ENCODE assay signal across 8 mouse cellular contexts in genomic region chr19:46136639-46137580, GRCm38 (mm10). TPM values are rescaled to one million over a fixed set of nuclear protein-coding genes. Genes with fewer than 3 reads are reported as not detected.
DNase-seq lines count a peak whose midpoint lies in the region; ATAC-seq and TF ChIP-seq lines count a peak whose summit lies in the region.

No protein-coding gene starts in this region.

- TF ChIP-seq CTCF in ES-Bruce4 (IDR thresholded peaks at IDR 0.05; ENCODE audit: low read depth, low read length) = peak; percentile 96
- peak; percentile 50; the same call in 1 of the 2 replicates for TF ChIP-seq CTCF in bone marrow macrophage, adult 2 months (IDR thresholded peaks at IDR 0.05; ENCODE audit: low read depth, low read length)

- no peak for TF ChIP-seq POLR2A in ES-Bruce4 (IDR thresholded peaks at IDR 0.05; ENCODE audit: insufficient read depth, low read length)
- no peak for TF ChIP-seq POLR2A in bone marrow macrophage, adult 2 months (IDR thresholded peaks at IDR 0.05; ENCODE audit: borderline replicate concordance, low read depth, low read length)

- TF ChIP-seq EP300 in ES-Bruce4 (IDR thresholded peaks at IDR 0.05; ENCODE audit: insufficient read depth, low read depth, low read length) = 0 out of 2 replicates have a peak, but pooled peaks have one; percentile 27

- H3K4me3 ChIP-seq in ES-Bruce4 (ENCODE audit: low read depth, low read length) = peak overlapping the region; percentile 56
- peak overlapping the region; percentile 50 for H3K4me3 ChIP-seq in bone marrow macrophage, adult 2 months (ENCODE audit: insufficient read depth, low read length)
- H3K4me3 ChIP-seq in forebrain, embryonic 13.5 days = peak overlapping the region; percentile 54

- H3K4me2 ChIP-seq in forebrain, embryonic 13.5 days = peak overlapping the region; percentile 94

- no peak overlapping the region for H3K27ac ChIP-seq in ES-Bruce4 (ENCODE audit: insufficient read depth, low read length)
- H3K27ac ChIP-seq in bone marrow macrophage, adult 2 months (ENCODE audit: insufficient read depth, low read depth, low read length) = no peak overlapping the region
- no peak overlapping the region for H3K27ac ChIP-seq in forebrain, embryonic 13.5 days

- no peaks in the 10 kb centered on the region for H3K4me1 ChIP-seq in ES-Bruce4 (ENCODE audit: control insufficient read depth, insufficient read depth, low read length)
- peaks cover 4% of the 10 kb centered on the region; the same call in 1 of the 2 replicates for H3K4me1 ChIP-seq in bone marrow macrophage, adult 2 months (ENCODE audit: control insufficient read depth, insufficient read depth, low read length)
- H3K4me1 ChIP-seq in forebrain, embryonic 13.5 days = peaks cover 34% of the 10 kb centered on the region

- intact Hi-C loops in heart, postnatal 10 days (cut with DNase I) = loop anchor here (2.0 kb wide), 1 partner anchor 172 kb away; no protein-coding TSS in a partner anchor

- WGBS in forebrain, embryonic 13.5 days = 3% methylated on average over 48 of the region's 49 CpGs

- H3K36me3 ChIP-seq in ES-Bruce4 (ENCODE audit: control insufficient read depth, insufficient read depth, low read length, poor library complexity, severe bottlenecking) = no peaks in the 10 kb centered on the region
- no peaks in the 10 kb centered on the region for H3K36me3 ChIP-seq in forebrain, embryonic 13.5 days (ENCODE audit: poor library complexity, severe bottlenecking)

- peak; percentile 73 to 83 for DNase-seq in heart, postnatal 10 days
- DNase-seq in kidney, postnatal 36 days = peak; percentile 55 to 87
- DNase-seq in lung, postnatal 10 days = peak; percentile 85
- peak; percentile 82 for DNase-seq in retina, embryonic 14.5 days (ENCODE audit: low spot score)
- peak; percentile 79 for DNase-seq in thymus, postnatal 36 days

- H3K9me3 ChIP-seq in ES-Bruce4 (replicated peaks; ENCODE audit: control insufficient read depth, insufficient read depth, low read length, poor library complexity, severe bottlenecking) = no peaks in the 10 kb centered on the region
- no peaks in the 10 kb centered on the region for H3K9me3 ChIP-seq in forebrain, embryonic 13.5 days (replicated peaks)

- H3K9ac ChIP-seq in ES-Bruce4 (ENCODE audit: low read depth, poor library complexity, severe bottlenecking) = peak overlapping the region; percentile 47
- H3K9ac ChIP-seq in forebrain, embryonic 13.5 days = peak overlapping the region; percentile 61

- H3K27me3 ChIP-seq in ES-Bruce4 (ENCODE audit: control insufficient read depth, insufficient read depth, low read length, poor library complexity, severe bottlenecking) = no peaks in the 10 kb centered on the region; the same call in 1 of the 2 replicates
- H3K27me3 ChIP-seq in forebrain, embryonic 13.5 days = peaks cover 84% of the 10 kb centered on the region

- no peak for ATAC-seq in forebrain, embryonic 13.5 days

RNA-seq across cellular contexts. Expression of gene Elovl3, which starts 5.2 kb away (rescaled TPM):
- not detected in 2 replicates for polyA plus RNA-seq in ES-Bruce4 (2011; ENCODE audit: insufficient read depth, insufficient read length, low read depth, missing spikeins)
- polyA plus RNA-seq in bone marrow macrophage, adult 2 months (2012; ENCODE audit: insufficient read depth, insufficient read length, missing spikeins) = not detected in 2 replicates
- polyA plus RNA-seq in forebrain, embryonic 13.5 days (2015; fragmentation: Nextera tagmentation; extraction: Ambion mirVana) = not detected in 2 replicates
- total RNA-seq in heart, postnatal 10 days (2021) = 1 to 10 TPM in 1 of 2 experiments, under 1 TPM in 1; 0.25 to 2.5 TPM

RNA-seq across cellular contexts. Expression of gene Pitx3, which starts 11.2 kb away (rescaled TPM):
- polyA plus RNA-seq in ES-Bruce4 (2011; ENCODE audit: insufficient read depth, insufficient read length, low read depth, missing spikeins) = not detected in 2 replicates
- not detected in 2 replicates for polyA plus RNA-seq in bone marrow macrophage, adult 2 months (2012; ENCODE audit: insufficient read depth, insufficient read length, missing spikeins)
- polyA plus RNA-seq in forebrain, embryonic 13.5 days (2015; fragmentation: Nextera tagmentation; extraction: Ambion mirVana) = 0.47 TPM in 1 of 2 replicates, not detected in the other
- total RNA-seq in heart, postnatal 10 days (2021) = under 1 TPM in 1 of 2 experiments, not detected in 1; 0.36 TPM

RNA-seq across cellular contexts. Expression of gene Gbf1, which starts 15.4 kb away (rescaled TPM):
- polyA plus RNA-seq in ES-Bruce4 (2011; ENCODE audit: insufficient read depth, insufficient read length, low read depth, missing spikeins) = 51.5 and 58.5 TPM in 2 replicates
- 20.2 and 28.0 TPM in 2 replicates for polyA plus RNA-seq in bone marrow macrophage, adult 2 months (2012; ENCODE audit: insufficient read depth, insufficient read length, missing spikeins)
- 54.4 and 62.8 TPM in 2 replicates for polyA plus RNA-seq in forebrain, embryonic 13.5 days (2015; fragmentation: Nextera tagmentation; extraction: Ambion mirVana)
- total RNA-seq in heart, postnatal 10 days (2021) = 10 to 100 TPM; 50.2 to 50.5 TPM
